Mouse (Mus musculus) subcutaneous adipose tissue, adult 2 months (tissue): ENCODE results near the gene Ankef1. TPM values are rescaled to one million over a fixed set of nuclear protein-coding genes. Genes with fewer than 3 reads are reported as not detected.

Experiments
- polyA plus RNA-seq: library from polyadenylated mRNA; depleted of rRNA; stranded (reverse); fragments of >200 nt; gene quantifications from 2 replicates; pipeline ENCODE4 v1.2.3, GENCODE M21; 2012; ENCODE audit warnings: low replicate concordance; rRNA removed

The Ankef1 gene
- polyA plus RNA-seq, result 17.0 and 58.0 TPM in 2 replicates

GRCm38 (mm10) chr2:136501651-136502050 lies at the start of gene Ankef1:
Gene Ankef1 (plus strand): TSS chr2:136501910.

Other genes with a start within 250 kb of the Ankef1 start
- 0.13 TPM in 1 of 2 replicates, not detected in the other for gene Pak7, start 113.9 kb upstream of the Ankef1 start, polyA plus RNA-seq
- 0.11 TPM in 1 of 2 replicates, not detected in the other for gene Snap25, start 211.5 kb downstream of the Ankef1 start, polyA plus RNA-seq